Mouse (Mus musculus) spleen, adult 2 months (tissue): ENCODE data around the gene Nelfe. TPM values are rescaled to one million over a fixed set of nuclear protein-coding genes. Genes with fewer than 3 reads are reported as not detected.
A peak's percentile ranks its signal among the peaks of the same experiment; 100 is the strongest.

Experiments
- DNase-seq, 2 experiments: peaks; one replicate each; pipeline versions ENCODE4 v3.0.0 to v3.0.0-alpha.2; 2012 to 2021; ENCODE audit warnings: low spot score in 2 of 2, low read depth in 1 of 2
- H3K27ac ChIP-seq: fragments of 200-500 bp; 2 replicates; pipeline ENCODE4 v1.5.1; 2012; ENCODE audit warnings: low read length, inconsistent platforms; ENCODE audit not compliant: insufficient read depth
- H3K27me3 ChIP-seq: fragments of 200-500 bp; 2 replicates; pipeline ENCODE4 v1.6.1; 2012; ENCODE audit warnings: mild to moderate bottlenecking, moderate library complexity, low read length, inconsistent platforms; ENCODE audit not compliant: control insufficient read depth, insufficient read depth
- H3K36me3 ChIP-seq: fragments of 200-500 bp; 2 replicates; pipeline ENCODE4 v1.6.1; 2012; ENCODE audit warnings: mild to moderate bottlenecking, low read length, inconsistent platforms; ENCODE audit not compliant: control insufficient read depth, insufficient read depth
- H3K4me1 ChIP-seq: fragments of 200-500 bp; 2 replicates; pipeline ENCODE4 v1.6.1; 2011; ENCODE audit warnings: inconsistent platforms; ENCODE audit not compliant: control insufficient read depth, insufficient read depth, insufficient read length
- H3K4me3 ChIP-seq: fragments of 200-500 bp; 2 replicates; pipeline ENCODE4 v1.5.1; 2011; ENCODE audit warnings: mild to moderate bottlenecking, inconsistent platforms; ENCODE audit not compliant: insufficient read depth, insufficient read length; ENCODE audit errors: extremely low read depth
- CTCF ChIP-seq: fragments of 200-500 bp; IDR thresholded peaks from 2 replicates; pipeline ENCODE4 v1.5.1; 2011; ENCODE audit warnings: mild to moderate bottlenecking, inconsistent platforms; ENCODE audit not compliant: insufficient read depth, insufficient read length, insufficient replicate concordance; ENCODE audit errors: extremely low read depth
- POLR2A ChIP-seq: fragments of 200-500 bp; IDR thresholded peaks from 2 replicates; pipeline ENCODE4 v1.6.1; 2011; ENCODE audit warnings: low read depth, low read length, inconsistent platforms
- WGBS: fragments of 180-500 bp; shearing (Covaris S2); methylation state at CpG from one replicate; pipeline ENCODE4 v1.1.7; 2018; 5-methylcytosine and 5-hydroxymethylcytosine counted together
- polyA plus RNA-seq: library from polyadenylated mRNA; depleted of rRNA; stranded (reverse); fragments of >200 nt; gene quantifications from 2 replicates; pipeline ENCODE4 v1.2.3, GENCODE M21; 2012

Nelfe gene
- polyA plus RNA-seq, 1 experiment, result 14.1 TPM

GRCm38 (mm10) chr17:34836155-34836855, 13.9 kb upstream of the Nelfe start:
- H3K4me3 ChIP-seq, result peak overlapping the region; percentile 70
- H3K4me1 ChIP-seq, result peaks cover 14% of the 10 kb centered on the region
- WGBS, result 7% methylated on average over 48 of the region's 48 CpGs
- H3K36me3 ChIP-seq, result peaks cover 17% of the 10 kb centered on the region
- TF ChIP-seq CTCF (no peak), POLR2A (no peak)
- DNase-seq, result no peak
- peak overlapping the region; percentile 72 for H3K27ac ChIP-seq
- no peaks in the 10 kb centered on the region for H3K27me3 ChIP-seq

DNA sequence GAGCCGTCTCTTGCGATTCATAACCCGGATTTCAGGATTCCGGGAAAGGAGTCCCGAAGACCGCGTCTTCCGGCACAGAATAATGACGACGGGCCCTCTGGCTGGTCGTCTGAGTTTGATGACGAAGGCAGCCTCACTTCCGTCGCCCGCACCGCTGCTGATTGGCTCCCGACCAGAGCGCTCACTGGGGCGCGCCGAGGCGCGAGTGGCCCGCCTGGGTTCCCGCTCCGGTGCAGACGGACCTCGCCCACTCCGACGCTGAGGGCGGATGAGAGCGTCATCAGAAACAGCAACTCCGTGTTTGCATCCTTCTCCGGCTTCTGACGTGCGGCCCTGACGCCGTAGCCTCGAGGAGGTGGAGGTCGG, 13.4 kb upstream of the Nelfe start, which contains the start of the genes Stk19 and Dxo:
TSS of gene Stk19 (minus strand) at position 90 of the 366 bp plus-strand sequence.
TSS of gene Dxo (plus strand) at position 164 of the 366 bp plus-strand sequence.
- DNase-seq, result peak; percentile 89 to 90
- H3K4me3 ChIP-seq, result peak within 1 kb of the TSS; percentile 70
- TF ChIP-seq CTCF (no peak), POLR2A (peak; percentile 68)
- peaks cover 14% of the 10 kb centered on the region for H3K4me1 ChIP-seq
- no peaks in the 10 kb centered on the region for H3K27me3 ChIP-seq
- H3K36me3 ChIP-seq, result peaks cover 19% of the 10 kb centered on the region
- peak within 1 kb of the TSS; percentile 79 for H3K27ac ChIP-seq
- WGBS, result under 1% methylated on average over 40 of the region's 40 CpGs

GRCm38 (mm10) chr17:34837464-34838324, 12.5 kb upstream of the Nelfe start:
- peaks cover 14% of the 10 kb centered on the region for H3K4me1 ChIP-seq
- DNase-seq, result no peak
- TF ChIP-seq POLR2A (no peak), CTCF (no peak)
- no peaks in the 10 kb centered on the region for H3K27me3 ChIP-seq
- H3K27ac ChIP-seq, result peak overlapping the region; percentile 79
- peaks cover 23% of the 10 kb centered on the region for H3K36me3 ChIP-seq
- WGBS, result 46% methylated on average over 43 of the region's 43 CpGs
- peak overlapping the region; percentile 70 for H3K4me3 ChIP-seq

DNA sequence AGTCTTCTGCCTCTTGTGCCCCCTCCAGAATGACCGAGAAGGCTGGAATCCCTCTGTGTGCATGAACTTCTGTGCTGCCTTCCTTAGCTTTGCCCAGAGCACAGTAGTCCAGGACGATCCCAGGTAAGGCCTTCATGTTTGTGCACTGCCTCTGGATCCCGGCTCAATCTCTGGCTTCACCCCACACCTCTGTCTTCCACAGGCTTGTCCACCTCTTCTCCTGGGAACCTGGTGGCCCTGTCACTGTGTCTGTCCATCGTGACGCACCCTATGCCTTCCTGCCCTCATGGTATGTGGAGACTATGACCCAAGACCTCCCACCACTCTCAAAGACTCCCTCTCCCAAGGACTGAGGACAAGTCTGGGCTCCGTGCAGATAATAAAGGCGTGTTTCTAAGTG, 11.4 kb upstream of the Nelfe start:
- 92% methylated on average over 7 of the region's 7 CpGs for WGBS
- H3K4me3 ChIP-seq, result no peak overlapping the region
- H3K36me3 ChIP-seq, result peaks cover 23% of the 10 kb centered on the region

GRCm38 (mm10) chr17:34840736-34841307, 9.4 kb upstream of the Nelfe start:
- H3K36me3 ChIP-seq, result peaks cover 33% of the 10 kb centered on the region
- H3K4me1 ChIP-seq, result peaks cover 13% of the 10 kb centered on the region
- TF ChIP-seq POLR2A (no peak), CTCF (no peak)
- H3K27me3 ChIP-seq, result no peaks in the 10 kb centered on the region
- no peak overlapping the region for H3K27ac ChIP-seq
- WGBS, result 90% methylated on average over 6 of the region's 6 CpGs
- no peak overlapping the region for H3K4me3 ChIP-seq
- no peak for DNase-seq

More for the DNA sequence above, 11.4 kb upstream of the Nelfe start:
- DNase-seq, result no peak
- TF ChIP-seq CTCF (no peak), POLR2A (no peak)
- Histone ChIP-seq H3K27me3 (no peaks in the 10 kb centered on the region), H3K27ac (no peak overlapping the region), H3K4me1 (peaks cover 14% of the 10 kb centered on the region)

GRCm38 (mm10) chr17:34844884-34845283, 5.3 kb upstream of the Nelfe start:
- Histone ChIP-seq H3K36me3 (peaks cover 48% of the 10 kb centered on the region), H3K4me1 (peaks cover 4% of the 10 kb centered on the region; the same call in 1 of the 2 replicates), H3K27me3 (no peaks in the 10 kb centered on the region), H3K27ac (no peak overlapping the region), H3K4me3 (no peak overlapping the region)
- 94% methylated on average over 13 of the region's 13 CpGs for WGBS
- no peak for DNase-seq
- TF ChIP-seq CTCF (no peak), POLR2A (no peak)
